Mouse (Mus musculus) testis, adult 2 months (tissue): ENCODE results near the gene Szt2.

Experiments used
- CTCF ChIP-seq: fragments of 200-500 bp; IDR thresholded peaks from 2 replicates; pipeline ENCODE4 v1.5.1; 2012; ENCODE audit warnings: low read depth, mild to moderate bottlenecking, inconsistent platforms, low read length, moderate library complexity; ENCODE audit not compliant: control insufficient read depth, insufficient read depth, insufficient replicate concordance
- POLR2A ChIP-seq: fragments of 200-500 bp; IDR thresholded peaks from 2 replicates; pipeline ENCODE4 v1.6.1; 2012; ENCODE audit warnings: low read depth, mild to moderate bottlenecking, inconsistent platforms, low read length, moderate library complexity; ENCODE audit not compliant: control insufficient read depth

- TF ChIP-seq CTCF (no peak), POLR2A (no peak)
Measured at GRCm38 (mm10) chr4:118358159-118358895, 50.7 kb downstream of the Szt2 start.
